Mouse (Mus musculus) spleen, postnatal 4 days (tissue): Measurements from ENCODE around the gene Tex2.

Source experiments
- DNase-seq, 2 experiments: peaks; one replicate each; pipeline ENCODE4 v3.0.0; 2022; ENCODE audit warnings: low spot score in 2 of 2

Tex2 gene

DNA sequence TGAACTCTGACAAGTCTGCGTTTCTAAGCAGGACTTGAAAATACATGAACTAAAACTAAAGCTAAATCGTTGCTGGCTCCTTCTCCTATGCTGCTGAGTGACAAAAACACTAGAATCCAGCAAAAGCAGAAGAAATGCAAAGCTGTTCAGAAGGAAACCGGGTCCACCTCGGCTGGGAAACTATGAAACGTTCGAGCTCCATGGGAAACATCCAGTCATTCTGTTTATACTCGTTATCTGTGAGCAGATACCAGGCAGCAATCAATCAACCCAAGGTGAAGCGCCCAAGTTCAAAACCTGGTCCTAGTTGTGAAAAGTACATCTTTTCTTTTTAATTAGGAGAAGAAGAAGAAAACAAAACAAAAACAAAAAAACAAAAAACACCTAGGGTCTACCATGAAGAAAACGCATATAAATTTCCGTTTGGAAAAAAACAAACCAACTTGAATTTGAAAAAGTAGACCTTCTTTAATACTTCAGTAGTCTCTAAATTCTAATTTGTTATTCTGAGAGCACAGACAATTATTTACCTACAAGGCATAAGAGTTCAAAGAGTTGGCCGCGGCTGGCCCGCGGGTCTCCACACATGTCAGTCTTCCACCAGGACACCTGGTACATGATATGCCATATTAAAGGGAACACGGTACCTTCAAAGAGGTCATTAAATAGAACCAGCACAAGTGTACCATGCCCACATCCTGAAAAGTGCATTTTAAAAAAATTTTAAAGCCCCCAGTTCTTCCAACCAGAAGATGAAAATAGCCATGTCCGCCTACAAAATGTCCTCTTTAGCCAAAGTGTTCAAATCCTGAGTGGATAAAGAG lies 127.0 kb downstream of the Tex2 start:
- DNase-seq: no peak

DNA sequence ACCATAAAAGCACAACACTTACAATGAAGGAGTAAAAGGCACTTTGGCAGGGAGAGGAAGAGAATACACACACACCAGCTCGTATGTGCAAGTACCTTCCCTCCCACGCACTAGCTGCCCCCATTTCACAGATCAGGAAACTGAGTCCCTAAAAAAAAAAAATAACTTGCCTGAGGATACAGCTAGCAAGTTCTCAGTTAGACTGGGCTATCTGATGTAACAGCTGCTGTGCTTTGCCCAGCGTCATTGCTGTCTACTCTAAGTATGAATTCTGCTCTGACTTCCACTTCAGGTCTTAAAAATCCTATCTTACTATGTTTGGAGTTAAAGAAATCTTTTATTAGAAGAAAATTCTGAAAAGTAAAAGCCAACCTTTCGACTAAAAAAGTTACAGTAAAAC lies 127.6 kb downstream of the Tex2 start:
- no peak for DNase-seq

DNA sequence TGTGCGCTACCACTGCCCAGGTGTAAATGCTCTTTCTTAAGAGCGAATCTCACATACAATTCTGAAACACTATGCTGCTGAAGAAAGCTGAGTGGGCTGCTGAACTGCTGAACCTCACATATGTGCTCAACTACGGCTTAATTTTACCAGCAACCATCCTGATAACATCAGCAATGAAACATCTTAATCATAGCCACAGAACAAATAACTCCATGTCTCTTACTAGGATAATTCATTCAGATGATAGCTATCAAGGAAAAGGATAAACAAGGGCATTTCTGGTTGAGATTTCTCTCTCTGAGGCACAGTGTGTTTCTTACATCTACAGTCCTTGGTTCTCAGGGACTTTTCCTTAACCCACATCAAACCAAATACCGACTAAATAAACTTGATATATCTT lies 128.3 kb downstream of the Tex2 start:
- DNase-seq: no peak

DNA sequence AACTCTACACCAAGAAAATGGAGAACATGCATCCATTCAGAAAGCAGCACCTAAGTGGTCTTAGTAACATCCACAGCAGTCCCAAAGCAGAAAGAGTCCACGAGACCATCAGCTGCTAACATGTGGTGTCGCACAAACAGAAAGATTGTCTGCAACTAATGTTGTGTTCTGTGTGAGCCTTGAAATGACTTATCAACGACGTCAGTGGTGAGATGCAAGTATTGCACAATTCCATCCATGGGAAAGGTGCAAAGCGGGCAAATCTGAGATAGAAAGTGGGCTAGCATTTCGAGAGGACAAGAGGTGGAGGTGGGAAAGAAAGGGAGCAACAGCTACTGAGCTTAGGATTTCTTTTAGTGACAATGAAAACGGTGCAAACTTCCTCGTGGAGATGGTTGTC lies 130.4 kb downstream of the Tex2 start:
- DNase-seq: no peak

DNA sequence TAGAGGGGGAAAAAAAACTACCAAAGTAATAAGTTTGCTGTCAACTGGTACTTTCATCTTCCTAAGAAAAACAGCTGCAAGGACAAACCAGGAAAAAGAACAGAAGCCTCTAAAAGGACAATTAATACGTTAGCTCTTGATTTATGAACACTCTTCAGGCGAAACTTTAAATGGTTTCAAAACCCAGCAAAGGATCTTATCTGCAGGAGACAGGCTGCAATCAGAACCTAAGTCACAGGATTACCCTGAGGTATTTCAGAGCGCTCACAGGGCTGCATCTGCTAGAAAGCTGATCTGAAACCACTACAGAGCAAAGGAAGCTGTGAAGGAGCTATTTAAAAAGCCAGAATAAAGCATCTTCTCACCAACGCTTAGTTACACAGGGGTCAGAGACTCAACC lies 131.6 kb downstream of the Tex2 start:
- DNase-seq: no peak

DNA sequence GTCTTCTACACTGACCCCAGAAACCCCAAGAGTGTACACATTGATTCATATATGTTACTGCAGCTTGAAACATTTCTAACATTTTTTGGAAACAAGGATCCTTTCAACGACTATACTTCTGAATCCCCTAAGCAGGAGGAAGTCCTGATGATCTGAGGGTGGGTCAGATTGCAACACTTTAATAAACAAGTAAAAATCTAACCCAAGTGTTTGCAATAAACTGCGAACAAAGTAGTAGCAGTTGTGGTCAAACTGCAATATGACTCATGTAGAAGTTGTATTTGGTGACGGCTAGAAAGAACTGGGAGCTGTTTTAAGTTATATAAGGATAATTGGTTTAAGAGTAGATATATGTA lies 132.7 kb downstream of the Tex2 start:
- no peak for DNase-seq

DNA sequence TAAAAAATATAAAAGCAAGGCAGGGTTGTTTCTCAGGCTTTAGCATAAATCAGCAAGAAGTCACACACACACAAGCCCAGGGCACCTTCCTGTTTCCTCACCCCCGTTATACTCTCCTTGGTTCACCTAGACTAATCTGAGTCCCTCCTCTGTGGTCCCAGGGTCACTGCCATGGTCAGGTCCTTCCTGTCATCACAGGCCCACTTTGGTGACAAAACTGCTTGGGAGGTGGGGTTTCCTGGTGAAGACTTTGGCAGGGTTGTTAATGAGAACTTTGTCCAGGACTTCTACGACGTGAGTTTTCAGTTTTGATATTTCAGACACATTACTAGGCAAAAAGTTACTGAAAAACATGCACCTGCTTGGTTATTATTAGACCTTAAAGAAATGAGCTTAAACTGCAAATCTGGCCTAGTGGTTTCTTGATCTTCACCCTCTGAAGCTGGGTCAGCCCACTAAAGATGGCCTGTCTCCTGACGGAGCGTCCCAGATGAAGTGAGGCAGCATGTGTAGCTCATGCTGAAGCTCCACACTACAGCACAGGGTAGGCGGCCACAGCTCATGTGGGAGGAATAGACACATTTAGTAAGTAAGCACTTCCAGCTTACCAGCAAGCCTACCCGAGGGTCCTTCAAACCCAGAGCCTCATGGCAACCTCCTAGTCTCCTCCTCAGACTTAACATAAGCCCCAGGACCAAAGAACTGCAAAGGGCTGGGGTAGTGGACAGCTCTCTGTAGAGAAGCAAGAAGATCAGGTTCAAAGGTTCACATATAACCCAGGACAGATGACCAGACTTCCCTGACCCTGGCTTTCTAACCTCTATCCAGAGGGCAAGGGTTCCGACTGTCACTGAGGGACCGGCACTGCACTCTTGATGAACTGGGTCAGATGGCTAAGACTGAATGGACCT lies 133.3 kb downstream of the Tex2 start:
- no peak for DNase-seq

DNA sequence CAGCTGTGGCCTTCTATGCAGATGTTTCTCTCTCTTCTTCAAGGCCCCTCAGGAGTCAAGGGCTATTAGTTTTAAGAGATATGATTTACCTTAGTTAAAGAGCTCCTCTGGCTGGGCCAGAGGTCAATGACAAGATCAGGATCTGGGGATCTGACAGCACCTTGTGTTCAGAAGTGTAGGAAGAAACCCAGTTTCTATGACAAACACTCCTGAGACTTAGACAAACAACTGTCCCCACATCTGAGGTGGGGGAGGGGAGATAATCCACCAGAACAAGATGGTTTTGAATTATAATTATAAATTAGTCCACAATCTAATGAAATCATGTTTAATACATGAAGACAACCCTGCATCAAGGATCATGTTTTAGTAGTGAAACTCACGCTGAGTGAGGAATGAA lies 134.5 kb downstream of the Tex2 start:
- no peak for DNase-seq

DNA sequence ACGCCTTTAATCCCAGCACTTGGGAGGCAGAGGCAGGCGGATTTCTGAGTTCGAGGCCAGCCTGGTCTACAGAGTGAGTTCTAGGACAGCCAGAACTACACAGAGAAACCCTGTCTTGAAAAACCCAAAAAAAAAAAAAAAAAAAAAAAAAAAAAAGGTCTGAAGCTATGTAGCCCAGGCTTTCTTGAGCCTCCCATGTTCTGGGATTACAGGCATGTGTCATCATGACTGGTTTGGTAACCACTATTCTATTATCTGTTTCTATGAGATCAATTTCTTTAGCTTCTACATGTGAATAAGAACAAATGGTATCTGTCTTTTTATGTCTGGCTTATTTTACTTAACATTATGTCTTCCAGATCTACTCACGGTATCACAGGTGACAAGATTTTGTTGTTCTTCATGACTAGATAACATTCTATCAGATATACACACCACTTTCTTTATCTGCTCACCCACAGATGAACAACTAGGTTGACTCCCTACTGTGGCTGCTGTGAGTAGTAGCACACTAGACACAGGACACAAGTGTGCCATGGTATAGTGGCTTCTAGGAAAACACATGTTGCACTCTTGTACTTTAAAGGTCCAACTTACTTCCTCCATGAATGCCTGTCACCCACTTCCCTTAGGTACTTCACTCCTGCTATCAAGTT lies 135.6 kb downstream of the Tex2 start:
- no peak for DNase-seq

DNA sequence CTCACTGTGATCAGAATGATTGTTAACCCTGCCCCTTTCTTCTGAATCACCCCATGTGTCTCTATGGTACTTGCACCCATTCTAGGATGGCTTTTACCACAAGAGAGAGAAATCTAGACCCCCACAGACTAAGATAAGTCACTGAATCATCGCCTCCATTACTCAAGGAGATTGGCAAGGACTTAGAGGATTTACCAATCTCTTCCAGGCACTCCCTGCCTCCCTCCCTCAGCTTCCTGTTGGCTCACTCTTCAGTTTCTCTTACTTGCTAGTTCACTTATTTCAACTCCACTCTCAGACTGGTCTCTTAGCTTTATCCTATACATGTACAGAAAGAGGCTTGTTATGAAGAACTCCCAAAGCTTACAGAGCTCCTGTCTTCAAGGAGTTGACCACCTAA lies 137.9 kb downstream of the Tex2 start:
- DNase-seq: no peak

DNA sequence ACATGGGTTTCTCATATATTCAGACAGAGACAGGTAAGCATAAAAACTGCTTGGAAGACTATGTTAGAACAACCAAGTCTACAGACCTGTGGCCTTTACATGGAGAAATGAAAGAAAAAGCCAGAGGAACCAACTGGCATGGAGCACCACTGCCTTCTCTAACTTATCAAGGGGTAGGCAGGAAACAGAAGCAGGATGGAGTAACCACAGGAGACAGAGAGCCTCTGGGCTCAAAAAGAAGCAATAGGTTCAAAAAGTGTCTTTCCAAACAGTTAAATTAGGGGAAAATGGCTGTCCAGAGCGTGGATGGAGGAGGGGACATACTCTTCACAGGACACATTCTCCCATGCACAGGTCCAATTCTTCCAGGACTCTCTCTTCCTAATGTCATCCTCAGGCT lies 141.6 kb downstream of the Tex2 start:
- DNase-seq: no peak

DNA sequence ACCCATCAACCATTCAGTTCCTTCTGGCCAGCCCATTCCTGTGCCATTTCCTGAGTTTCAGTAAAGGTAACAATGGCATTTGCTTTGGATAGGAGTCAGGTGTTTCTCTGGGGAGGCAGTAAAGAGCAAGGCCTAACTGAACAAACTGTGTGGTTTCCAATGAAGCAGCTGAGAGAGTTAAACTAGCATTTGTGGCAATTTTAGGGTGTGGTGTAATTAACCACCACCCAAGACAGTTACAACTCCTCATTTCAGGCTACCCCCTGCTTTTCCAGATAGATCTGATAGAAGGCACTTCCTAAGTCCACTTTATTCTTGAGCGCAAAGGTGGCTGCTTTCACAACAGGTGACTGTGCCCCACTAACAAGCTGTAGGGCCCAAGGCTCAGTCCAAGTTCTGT lies 144.7 kb downstream of the Tex2 start:
- DNase-seq: no peak

DNA sequence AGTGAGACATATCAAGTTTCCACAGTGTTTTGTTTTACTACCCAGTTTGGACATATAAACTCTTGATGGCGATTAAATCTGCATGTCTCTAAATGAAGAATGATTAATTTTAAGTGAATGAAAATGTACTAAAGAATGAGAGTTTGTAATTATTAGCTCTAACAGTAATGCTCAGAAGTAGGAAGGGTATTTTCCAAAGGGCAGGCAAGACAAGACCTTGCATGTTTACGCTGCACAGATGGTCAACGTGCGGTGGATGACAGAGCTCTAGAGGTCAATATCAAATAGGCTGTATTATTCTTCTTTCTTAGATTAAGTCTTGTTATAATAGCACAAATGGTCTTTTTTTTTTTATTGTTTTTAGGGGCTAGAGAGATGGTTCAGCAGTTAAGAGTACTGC lies 147.3 kb downstream of the Tex2 start:
- DNase-seq: no peak

DNA sequence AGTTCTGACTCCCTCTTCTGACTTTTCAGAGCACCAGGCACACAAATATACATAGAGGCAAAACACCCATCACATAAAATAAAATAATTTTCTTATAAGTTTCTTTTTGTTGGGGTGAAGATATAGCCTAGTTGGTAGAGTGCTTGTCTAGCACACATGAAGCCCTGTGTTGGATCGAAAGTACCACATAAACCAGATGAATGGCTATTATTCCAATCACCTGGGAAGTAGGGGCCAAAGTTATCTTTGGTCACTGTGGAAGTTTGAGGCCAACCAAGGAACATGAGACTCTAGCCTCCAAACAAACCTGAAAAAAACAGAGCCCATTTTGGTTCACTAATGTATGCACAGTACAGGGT lies 147.7 kb downstream of the Tex2 start:
- no peak for DNase-seq

DNA sequence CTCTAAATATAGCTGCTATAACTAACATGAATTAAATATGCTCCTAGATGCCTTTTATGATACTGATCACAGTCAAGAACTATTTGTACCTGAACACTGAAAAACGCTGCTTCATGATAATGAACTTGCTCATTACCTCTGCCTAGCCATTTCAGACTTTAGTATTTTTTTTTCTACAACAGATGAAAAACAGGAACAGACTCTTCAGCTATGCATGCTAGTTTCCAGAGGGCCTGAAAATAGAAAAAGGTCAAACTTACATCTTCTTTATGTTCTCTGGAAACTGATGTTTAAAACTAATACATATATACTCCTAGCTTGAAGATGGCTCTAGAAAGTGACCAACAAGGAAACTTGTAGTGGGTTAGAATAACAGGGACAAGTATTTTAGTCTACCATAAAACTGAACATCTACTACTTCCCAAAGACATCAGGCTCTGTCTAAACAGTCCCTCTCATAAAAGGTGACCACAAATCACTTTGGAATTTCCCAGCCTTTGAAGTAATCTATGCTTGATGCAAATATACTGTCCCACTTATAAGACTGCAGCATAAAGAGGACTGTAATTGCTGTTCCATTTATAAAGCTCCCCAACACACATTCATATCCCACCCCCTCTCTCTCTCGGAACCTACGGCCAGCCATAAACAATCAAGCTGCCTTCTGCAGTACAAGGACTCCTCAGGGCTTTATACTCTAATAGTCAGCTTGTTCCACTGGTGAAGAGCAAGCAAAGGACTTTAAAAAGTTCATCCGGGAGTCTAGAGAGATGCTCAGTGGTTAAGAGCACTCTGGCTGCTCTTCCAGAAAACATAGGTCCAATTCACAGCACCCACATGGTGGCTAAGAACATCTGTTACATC lies 148.3 kb downstream of the Tex2 start:
- no peak for DNase-seq

DNA sequence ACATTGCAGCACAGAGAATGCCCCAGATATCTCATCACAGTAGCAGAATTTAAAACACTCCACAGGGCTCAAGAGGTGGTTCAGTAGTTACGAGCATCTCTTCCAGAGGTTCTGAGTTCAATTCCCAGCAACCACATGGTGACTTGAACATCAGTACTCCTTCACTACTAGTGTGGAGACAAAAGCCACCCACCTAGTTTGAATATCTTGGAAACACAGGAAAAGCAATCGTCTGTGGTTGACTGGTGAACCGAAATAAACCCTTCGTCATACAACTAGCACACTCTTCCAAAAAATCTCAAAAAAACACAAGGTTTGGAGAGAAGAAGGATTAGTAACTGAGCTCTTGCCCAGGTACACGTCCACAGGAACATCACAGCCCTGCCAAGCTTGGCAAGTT lies 149.4 kb downstream of the Tex2 start:
- DNase-seq: no peak

DNA sequence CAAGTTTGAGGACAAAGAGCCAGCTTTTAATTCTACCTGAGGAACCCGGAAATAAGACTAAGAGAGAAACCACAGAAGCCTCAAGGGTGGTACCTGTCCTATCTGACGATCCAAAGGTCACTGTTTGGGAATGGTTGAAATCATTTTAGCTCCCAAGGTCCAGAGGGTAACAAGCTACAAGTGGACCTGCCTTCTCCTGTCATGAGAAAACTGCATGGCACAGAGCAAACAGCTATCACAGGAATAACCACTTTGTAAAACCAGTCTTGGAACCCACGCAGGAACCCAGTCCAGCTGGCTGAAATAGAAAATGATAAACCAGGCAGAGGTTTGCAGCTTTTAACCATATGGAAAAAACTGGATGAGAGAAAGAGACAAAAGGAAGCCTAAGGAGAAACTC lies 150.9 kb downstream of the Tex2 start:
- DNase-seq: no peak

DNA sequence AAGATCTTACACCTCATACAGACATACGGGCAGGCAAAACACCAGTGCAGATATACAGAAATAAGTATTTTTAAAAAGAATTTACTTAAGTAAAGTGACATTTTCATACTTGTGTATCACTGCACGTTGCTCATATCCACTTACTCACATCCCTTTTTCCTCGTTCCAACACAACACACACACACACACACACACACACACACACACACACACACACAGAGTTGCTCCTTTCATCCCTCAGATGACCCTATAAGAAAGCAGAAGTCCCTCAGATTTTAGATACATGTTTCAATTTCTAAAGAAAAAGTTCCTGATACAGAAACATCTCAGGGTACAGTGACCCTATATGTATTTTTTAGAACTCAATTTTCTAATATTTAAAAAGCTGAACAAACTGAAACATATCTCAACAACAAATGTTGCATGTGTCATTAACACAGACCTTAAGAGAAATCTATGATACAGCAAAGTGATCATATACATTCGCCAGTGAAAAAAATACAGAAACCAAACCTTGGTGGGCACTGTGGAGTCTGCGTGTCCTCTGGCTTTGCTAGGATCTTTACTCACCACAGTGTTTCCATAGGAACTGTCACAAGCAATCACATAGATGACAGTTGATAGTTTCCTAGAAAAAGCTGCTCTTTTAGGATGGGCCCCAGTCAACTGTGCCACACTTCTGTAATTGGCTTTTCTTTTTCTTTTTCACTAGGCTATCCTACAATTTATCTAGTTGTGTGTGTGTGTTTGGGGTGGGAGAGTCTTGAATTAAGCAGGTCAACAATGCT lies 151.9 kb downstream of the Tex2 start:
- no peak for DNase-seq

DNA sequence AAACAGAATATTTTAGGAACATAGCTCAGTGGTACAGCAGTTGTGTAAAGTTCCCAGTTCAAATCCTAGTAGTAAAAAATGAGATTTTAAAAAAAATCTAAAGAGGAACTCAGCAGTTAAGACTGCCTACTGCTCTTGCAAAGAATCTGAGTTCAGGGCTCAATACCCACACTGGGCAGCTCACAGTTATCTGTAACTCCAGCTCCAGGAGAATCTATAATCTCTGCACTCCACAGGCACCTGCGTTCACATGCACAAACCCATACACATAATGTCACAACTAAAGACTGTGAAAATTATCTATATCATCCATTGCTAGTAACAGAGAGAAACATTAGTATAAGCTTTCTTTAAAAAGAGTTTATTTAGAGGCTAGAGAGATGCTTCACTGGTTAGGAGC lies 152.6 kb downstream of the Tex2 start:
- no peak for DNase-seq

DNA sequence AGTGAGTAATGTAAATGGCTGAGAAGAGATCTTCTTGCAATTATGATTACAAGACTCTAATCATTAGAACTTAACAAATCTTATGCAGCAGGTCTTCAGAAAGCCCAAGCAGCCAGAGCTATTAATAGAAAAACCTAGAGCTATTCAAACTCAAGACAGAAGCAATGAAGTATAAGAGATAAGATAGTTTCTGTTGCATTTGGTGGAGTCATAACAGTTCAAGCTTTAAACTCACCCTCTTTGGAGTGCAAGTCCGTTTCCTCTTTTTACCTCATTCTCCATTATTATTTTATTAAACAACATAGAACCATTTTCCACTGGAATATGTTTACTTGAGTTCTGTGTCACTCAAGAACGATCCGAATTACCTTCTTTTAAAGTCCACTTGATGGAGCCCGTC lies 154.7 kb downstream of the Tex2 start:
- DNase-seq: no peak
